Mouse (Mus musculus): ENCODE data around the gene Fam171a2.

- no peak for TF ChIP-seq POLR2A (IDR thresholded peaks at IDR 0.05; ENCODE audit: borderline replicate concordance, control insufficient read depth, low read depth, low read length)
- TF ChIP-seq CTCF (IDR thresholded peaks at IDR 0.05; ENCODE audit: control insufficient read depth, insufficient read depth, low read length): no peak
Measured at GRCm38 (mm10) chr11:102435754-102436470, 11.6 kb downstream of the Fam171a2 start.

Measured in bone marrow, adult 2 months (tissue).